Mouse (Mus musculus) lung, postnatal 0 days (tissue): Measurements from ENCODE around the gene Dgkd. TPM values are rescaled to one million over a fixed set of nuclear protein-coding genes. Genes with fewer than 3 reads are reported as not detected.

ENCODE experiments used
- ATAC-seq: fragments of 200-750 bp; cut with Nextera tagmentation; 2 replicates; pipeline ENCODE4 v1.8.0; 2017; ENCODE audit warnings: moderate library complexity
- DNase-seq: peaks from one replicate; pipeline ENCODE4 v3.0.0-alpha.2; 2016; ENCODE audit warnings: low spot score
- H3K27ac ChIP-seq: fragments of 300-500 bp; sonication (generic); 2 replicates; pipeline ENCODE4 v1.5.1; 2014; ENCODE audit warnings: antibody characterized with exemption, mild to moderate bottlenecking, low read length, mixed read lengths
- H3K27me3 ChIP-seq: fragments of 300-500 bp; sonication (generic); replicated peaks from 2 replicates; pipeline ENCODE4 v1.6.1; 2014; ENCODE audit warnings: low read length, mixed read lengths; ENCODE audit not compliant: insufficient read depth
- H3K36me3 ChIP-seq: fragments of 300-500 bp; sonication (generic); 2 replicates; pipeline ENCODE4 v1.6.1; 2014; ENCODE audit warnings: low read length, mixed read lengths; ENCODE audit not compliant: insufficient read depth
- H3K4me1 ChIP-seq: fragments of 300-500 bp; sonication (generic); 2 replicates; pipeline ENCODE4 v1.6.1; 2014; ENCODE audit warnings: antibody characterized with exemption, low read depth, low read length, mixed read lengths; ENCODE audit not compliant: insufficient read depth
- H3K4me2 ChIP-seq: fragments of 300-500 bp; sonication (generic); replicated peaks from 2 replicates; pipeline ENCODE4 v1.6.1; 2014; ENCODE audit warnings: low read depth, mild to moderate bottlenecking, low read length, moderate library complexity, mixed read lengths
- H3K4me3 ChIP-seq: fragments of 300-500 bp; sonication (generic); 2 replicates; pipeline ENCODE4 v1.5.1; 2014; ENCODE audit warnings: low read depth, low read length
- H3K9ac ChIP-seq: fragments of 300-500 bp; sonication (generic); replicated peaks from 2 replicates; pipeline ENCODE4 v1.6.1; 2014; ENCODE audit warnings: low read depth, mild to moderate bottlenecking
- H3K9me3 ChIP-seq: fragments of 300-500 bp; sonication (generic); 2 replicates; pipeline ENCODE4 v1.6.1; 2016; ENCODE audit warnings: low read length, mixed read lengths
- CTCF ChIP-seq: IDR thresholded peaks from 2 replicates; pipeline ENCODE4 v1.5.1; 2016; ENCODE audit warnings: antibody characterized with exemption, mild to moderate bottlenecking
- EP300 ChIP-seq: IDR thresholded peaks from 2 replicates; pipeline ENCODE4 v1.6.1; 2016; ENCODE audit warnings: antibody characterized with exemption, mild to moderate bottlenecking, control low read depth
- WGBS: fragments of 180-500 bp; shearing (Covaris S2); extraction: QIAGEN DNeasy Blood & Tissue Kit; methylation state at CpG from one replicate; pipeline ENCODE4 v1.1.7; 2014; 5-methylcytosine and 5-hydroxymethylcytosine counted together
- polyA plus RNA-seq: library from polyadenylated mRNA; unstranded; fragments of >200 nt; fragmentation: Nextera tagmentation; extraction: Ambion mirVana; gene quantifications from 2 replicates; pipeline ENCODE4 v1.2.1, GENCODE M21; 2015

The Dgkd gene
- polyA plus RNA-seq, 1 experiment from 2014 or later = 24.3 TPM

DNA sequence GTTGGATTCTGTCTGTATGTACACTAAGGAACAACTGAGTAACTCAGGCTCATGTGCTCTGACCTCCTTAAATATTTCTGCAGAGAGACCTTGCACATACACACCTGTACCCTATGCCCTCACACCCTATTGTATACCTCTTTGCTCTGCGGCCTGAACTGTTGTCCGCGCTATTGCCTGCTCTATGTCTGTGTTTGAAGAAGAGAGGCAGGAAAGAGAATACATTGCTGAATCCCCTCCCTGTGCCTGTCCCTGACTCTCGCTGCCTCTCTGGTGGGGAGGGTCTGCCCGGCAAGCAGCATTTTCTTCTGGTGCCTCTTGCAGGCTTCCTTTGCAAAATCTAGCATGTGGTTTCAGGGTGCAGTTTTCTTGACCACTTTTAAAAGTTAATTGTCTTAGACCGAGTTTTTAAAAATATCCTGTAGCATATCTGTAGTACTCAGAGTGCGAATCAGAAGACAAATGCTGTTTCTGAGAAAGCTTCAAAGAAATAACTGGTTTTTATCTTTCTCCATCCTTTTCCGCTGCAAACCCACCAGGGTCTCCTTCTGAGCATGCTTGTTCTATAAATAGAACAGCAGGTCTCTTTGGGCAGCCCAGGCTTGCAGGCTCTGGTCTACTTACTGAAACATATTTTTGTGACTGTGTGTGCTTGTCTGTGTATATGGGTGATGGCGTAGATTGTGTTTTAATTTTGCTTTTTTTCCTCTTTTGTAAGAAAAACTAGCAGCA is 24.6 kb downstream of the Dgkd start:
- Histone ChIP-seq H3K27me3 (no peaks in the 10 kb centered on the region), H3K4me2 (no peak overlapping the region), H3K4me1 (peaks cover 38% of the 10 kb centered on the region; the same call in 1 of the 2 replicates), H3K27ac (peak overlapping the region; percentile 94; the same call in 1 of the 2 replicates), H3K36me3 (no peaks in the 10 kb centered on the region), H3K4me3 (no peak overlapping the region), H3K9ac (no peak overlapping the region), H3K9me3 (no peaks in the 10 kb centered on the region)
- 58% methylated on average over 9 of the region's 9 CpGs for WGBS
- no peak for DNase-seq
- TF ChIP-seq EP300 = no peak
- TF ChIP-seq CTCF = no peak
- no peak for ATAC-seq

DNA sequence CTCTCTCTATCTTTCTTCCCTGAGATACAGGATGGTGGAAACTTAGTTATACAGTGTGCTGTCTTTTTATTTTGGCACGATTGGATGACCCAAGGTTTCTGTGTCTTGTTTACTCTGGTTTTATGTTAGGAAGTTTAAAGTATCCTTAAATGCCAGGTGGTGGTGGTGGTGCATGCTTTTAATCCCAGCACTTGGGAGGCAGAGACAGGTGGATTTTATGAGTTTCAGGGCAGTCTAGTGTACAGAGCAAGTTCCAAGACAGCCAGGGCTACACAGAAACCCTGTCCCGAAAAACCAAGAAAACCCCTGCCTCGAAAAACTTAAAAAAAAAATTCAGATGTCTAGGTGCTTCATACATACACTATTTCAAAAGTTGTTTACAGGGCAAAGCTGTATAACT is 25.9 kb downstream of the Dgkd start:
- ATAC-seq (no peak), DNase-seq (no peak)
- Histone ChIP-seq H3K27ac (peak overlapping the region; percentile 94), H3K4me3 (no peak overlapping the region), H3K27me3 (no peaks in the 10 kb centered on the region), H3K36me3 (no peaks in the 10 kb centered on the region), H3K4me2 (no peak overlapping the region), H3K9ac (no peak overlapping the region), H3K9me3 (no peaks in the 10 kb centered on the region), H3K4me1 (peaks cover 35% of the 10 kb centered on the region; the same call in 1 of the 2 replicates)
- WGBS = 65% methylated on average over 3 of the region's 3 CpGs
- TF ChIP-seq EP300 (no peak), CTCF (no peak)

DNA sequence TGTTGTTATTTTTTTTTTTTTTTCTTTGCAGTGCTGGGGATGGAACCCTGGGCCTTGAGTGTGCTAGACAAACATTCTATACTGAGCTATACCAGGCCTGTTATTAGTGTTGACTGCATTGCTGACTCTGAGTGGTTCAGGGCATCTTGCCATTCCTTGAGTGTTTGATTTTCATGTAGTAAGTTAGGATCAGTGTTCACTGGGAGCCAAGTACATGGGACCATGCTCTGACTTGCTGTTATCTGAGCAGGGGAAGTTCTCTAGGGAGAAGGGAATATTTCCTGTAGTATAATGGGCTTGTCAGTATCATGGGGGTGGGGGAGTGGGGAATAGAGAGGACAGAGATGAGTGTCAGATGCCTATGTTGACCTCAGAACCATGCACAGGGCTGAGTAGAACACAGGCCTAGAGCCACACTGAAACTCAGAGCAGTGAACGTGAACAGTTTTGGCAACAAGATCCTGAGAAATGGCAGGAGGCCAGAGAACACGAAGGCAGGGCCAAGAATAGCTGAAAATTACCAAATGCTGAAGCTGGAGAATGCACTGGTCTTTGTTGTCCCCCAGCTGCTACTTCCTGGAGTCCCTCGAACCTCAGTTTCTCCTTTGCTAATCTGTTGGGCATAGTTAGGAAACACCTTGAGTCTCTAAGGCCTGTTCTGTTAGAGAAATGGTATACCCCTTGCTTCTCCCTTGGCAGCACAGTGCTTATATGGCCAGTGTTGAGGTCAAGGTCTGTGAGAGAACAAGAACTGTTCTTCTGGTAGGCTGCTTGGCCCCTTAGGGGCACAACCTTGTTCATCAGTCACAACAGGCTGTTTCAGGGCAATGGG is 26.6 kb downstream of the Dgkd start:
- WGBS = 0% methylated on average over 3 of the region's 3 CpGs
- peaks cover 35% of the 10 kb centered on the region; the same call in 1 of the 2 replicates for H3K4me1 ChIP-seq
- ATAC-seq (peak; percentile 76), DNase-seq (peak; percentile 87)
- H3K4me2 ChIP-seq = 0 out of 2 replicates have a peak overlapping the region, but pooled peaks have one; percentile 22
- no peaks in the 10 kb centered on the region for H3K27me3 ChIP-seq
- H3K9me3 ChIP-seq = no peaks in the 10 kb centered on the region
- H3K27ac ChIP-seq = peak overlapping the region; percentile 94
- H3K36me3 ChIP-seq = peaks cover 3% of the 10 kb centered on the region; the same call in 1 of the 2 replicates
- no peak overlapping the region for H3K4me3 ChIP-seq
- TF ChIP-seq EP300 (peak; percentile 76; the same call in 1 of the 2 replicates), CTCF (no peak)
- H3K9ac ChIP-seq = no peak overlapping the region

DNA sequence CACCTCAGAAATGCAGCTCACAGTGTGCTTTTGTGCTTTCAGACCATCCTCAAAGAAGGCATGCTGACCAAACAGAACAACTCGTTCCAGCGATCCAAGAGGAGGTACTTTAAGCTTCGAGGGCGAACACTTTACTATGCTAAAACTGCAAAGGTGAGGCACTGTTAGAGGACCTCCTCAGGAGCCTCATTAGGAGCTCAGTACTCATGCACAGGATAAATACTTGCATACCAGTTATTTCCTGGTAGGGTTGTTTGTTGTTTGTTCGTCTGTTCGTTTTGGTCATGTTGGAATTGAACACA is 27.2 kb downstream of the Dgkd start:
- DNase-seq (peak; percentile 86), ATAC-seq (peak; percentile 81)
- peak; percentile 94 for TF ChIP-seq EP300
- no peak for TF ChIP-seq CTCF
- Histone ChIP-seq H3K9ac (no peak overlapping the region), H3K4me3 (no peak overlapping the region), H3K4me1 (peaks cover 35% of the 10 kb centered on the region; the same call in 1 of the 2 replicates), H3K27me3 (no peaks in the 10 kb centered on the region), H3K9me3 (no peaks in the 10 kb centered on the region), H3K36me3 (peaks cover 5% of the 10 kb centered on the region; the same call in 1 of the 2 replicates), H3K27ac (peak overlapping the region; percentile 94), H3K4me2 (0 out of 2 replicates have a peak overlapping the region, but pooled peaks have one; percentile 22)
- 55% methylated on average over 6 of the region's 6 CpGs for WGBS

DNA sequence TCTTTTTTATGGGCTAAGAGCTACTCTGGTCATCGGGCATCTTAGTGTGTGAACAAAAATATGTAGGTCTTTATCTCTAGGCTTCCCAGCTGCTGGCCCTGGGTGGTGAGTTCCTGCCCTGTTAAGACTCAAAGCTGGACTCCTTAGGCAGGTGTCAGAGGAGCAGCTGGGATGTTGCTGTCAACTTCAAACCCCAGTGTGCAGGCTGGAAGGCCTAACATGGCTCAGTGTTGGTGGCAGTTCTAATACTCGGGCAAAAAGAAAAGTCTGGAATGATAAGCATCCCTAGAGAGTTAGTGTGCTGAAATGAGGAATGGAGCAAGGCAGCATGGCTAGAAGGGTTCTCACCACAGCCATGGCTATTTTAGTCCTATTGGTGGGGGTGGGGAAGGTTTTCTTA is 27.8 kb downstream of the Dgkd start:
- 23% methylated on average over 2 of the region's 2 CpGs for WGBS
- H3K9me3 ChIP-seq = no peaks in the 10 kb centered on the region
- TF ChIP-seq CTCF = no peak
- no peak for TF ChIP-seq EP300
- no peak overlapping the region for H3K4me2 ChIP-seq
- H3K4me1 ChIP-seq = peaks cover 35% of the 10 kb centered on the region; the same call in 1 of the 2 replicates
- no peak overlapping the region for H3K4me3 ChIP-seq
- H3K9ac ChIP-seq = no peak overlapping the region
- peak overlapping the region; percentile 94 for H3K27ac ChIP-seq
- no peaks in the 10 kb centered on the region for H3K27me3 ChIP-seq
- DNase-seq (peak; percentile 53), ATAC-seq (peak; percentile 19)
- peaks cover 5% of the 10 kb centered on the region; the same call in 1 of the 2 replicates for H3K36me3 ChIP-seq

DNA sequence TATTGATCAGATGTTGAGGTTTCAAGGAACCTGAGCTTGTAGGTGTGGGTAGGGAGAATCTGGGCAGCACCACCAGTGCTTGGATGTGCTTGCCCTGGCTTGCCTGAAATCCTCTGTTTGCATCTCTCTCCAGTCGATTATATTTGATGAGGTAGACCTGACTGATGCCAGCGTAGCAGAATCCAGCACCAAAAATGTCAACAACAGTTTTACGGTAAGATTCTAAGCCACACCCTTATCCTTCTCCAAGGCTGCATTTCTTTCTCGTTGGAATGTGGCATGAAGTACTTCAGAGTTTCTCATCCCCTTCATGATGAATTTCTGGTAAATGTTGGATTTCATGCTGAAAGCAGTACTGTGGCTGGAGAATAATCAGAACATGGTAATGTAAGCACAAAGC is 28.6 kb downstream of the Dgkd start:
- no peak for TF ChIP-seq CTCF
- TF ChIP-seq EP300 = peak; percentile 92
- peak; percentile 76 for DNase-seq
- H3K27me3 ChIP-seq = no peaks in the 10 kb centered on the region
- WGBS = 41% methylated on average over 4 of the region's 4 CpGs
- no peak overlapping the region for H3K4me2 ChIP-seq
- H3K9ac ChIP-seq = no peak overlapping the region
- H3K36me3 ChIP-seq = peaks cover 5% of the 10 kb centered on the region; the same call in 1 of the 2 replicates
- H3K27ac ChIP-seq = peak overlapping the region; percentile 94
- H3K9me3 ChIP-seq = no peaks in the 10 kb centered on the region
- peaks cover 28% of the 10 kb centered on the region; the same call in 1 of the 2 replicates for H3K4me1 ChIP-seq
- no peak overlapping the region for H3K4me3 ChIP-seq
- ATAC-seq = peak; percentile 26
